Mouse (Mus musculus) ZHBTc4 (cell line): ENCODE measurements around the gene Nrg3.
A peak's percentile ranks its signal among the peaks of the same experiment; 100 is the strongest.

Experiments used
- DNase-seq: peaks from one replicate; pipeline ENCODE4 v3.0.0-alpha.2; 2011; ENCODE audit warnings: low read depth, low spot score

Gene Nrg3

GRCm38 (mm10) chr14:38628862-38629619 is 843.8 kb downstream of the Nrg3 start:
- DNase-seq = no peak

DNA sequence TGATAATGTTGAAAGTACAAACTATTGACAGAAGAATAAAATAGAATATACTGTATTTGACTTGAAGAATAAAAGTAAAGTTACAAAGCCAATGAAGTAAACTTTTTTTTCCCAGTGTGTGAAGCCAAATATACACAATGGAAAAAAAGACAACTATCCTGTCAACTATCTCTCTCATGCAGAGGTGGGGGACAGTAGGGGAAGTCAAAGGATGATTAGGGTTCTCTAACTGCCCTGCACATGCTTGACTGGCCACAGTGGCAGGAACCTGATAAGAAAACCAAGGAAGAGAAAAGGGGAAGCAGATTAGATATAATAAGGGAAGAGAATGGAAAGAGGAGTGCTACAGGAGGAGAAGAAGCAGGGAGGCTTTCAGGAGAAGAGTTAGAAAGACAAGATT is 855.9 kb downstream of the Nrg3 start:
- no peak for DNase-seq

DNA sequence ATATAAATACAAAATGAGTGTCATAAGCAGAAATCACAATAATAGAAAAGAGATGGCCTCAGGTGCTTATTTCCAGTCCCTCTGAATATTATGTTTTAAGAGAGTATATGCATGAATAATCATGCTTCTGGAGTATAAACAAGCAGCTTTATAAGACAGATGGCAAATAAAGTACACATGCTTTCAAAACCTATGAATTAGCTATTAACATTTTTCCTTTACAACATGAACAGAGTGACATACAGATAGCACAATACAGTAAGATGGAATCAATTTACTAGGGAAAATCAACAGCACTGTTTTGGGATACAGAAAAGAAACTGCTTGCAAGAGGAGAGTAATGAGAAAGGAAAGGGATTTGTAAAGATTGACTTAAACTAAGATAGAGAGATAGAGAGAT is 875.2 kb downstream of the Nrg3 start:
- DNase-seq = no peak

DNA sequence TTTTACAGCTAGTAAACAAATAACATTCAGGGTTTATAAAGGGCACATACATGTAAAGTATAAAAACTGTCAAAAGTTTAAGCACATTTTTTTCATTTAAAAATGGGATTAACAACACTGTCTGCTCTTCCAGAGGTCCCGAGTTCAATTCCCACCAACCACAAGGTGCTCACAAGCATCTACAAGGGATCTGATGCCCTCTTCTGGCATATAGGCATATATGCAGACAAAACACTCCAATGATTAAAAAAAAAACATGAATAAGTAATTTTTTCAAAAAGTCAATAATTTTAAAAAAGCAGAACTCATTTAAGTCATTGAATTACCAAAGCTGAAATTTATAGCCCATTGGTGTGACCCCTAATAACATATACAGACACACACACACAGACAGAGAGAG is 878.6 kb downstream of the Nrg3 start:
- DNase-seq = no peak

- DNase-seq = no peak
Measured at GRCm38 (mm10) chr14:38576796-38577195, 896.1 kb downstream of the Nrg3 start.

DNA sequence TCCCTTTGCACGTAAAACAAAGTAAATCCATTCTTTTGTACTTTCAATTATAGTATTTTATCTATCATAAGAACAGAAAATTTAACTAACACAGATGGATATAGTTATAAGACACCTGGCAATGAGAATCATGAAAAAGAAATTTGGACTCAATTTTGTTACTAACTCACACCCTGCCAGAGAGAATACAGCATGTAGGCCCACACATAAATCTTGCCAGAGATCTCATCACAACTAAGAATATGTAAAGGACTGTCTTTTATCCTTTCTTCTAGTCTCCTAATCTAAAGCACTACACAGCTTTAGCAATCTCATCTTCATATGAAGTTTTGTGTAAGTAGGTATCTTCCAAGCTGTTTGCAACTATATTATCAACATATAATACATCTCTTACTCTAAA is 904.7 kb downstream of the Nrg3 start:
- no peak for DNase-seq

DNA sequence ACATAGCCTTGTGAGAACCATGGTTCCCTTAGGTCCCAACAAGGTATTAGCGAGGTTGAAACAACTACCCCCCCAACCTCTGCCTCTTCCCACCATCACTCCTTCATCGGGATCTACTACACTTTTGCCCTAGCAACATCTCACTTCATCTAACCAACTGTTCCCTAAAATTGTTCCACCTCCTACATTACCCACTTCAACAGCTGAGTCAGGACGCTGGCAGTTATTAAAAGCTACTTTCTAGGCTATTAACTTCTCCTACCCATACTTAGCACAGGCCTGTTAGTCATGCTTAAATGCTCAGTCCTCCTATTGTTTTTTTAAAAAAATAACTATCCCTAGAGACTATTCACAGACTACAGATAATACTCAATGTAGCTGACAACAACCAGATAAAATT is 906.7 kb downstream of the Nrg3 start:
- no peak for DNase-seq

- DNase-seq = no peak
Measured at GRCm38 (mm10) chr14:38554636-38555035, 918.3 kb downstream of the Nrg3 start.

DNA sequence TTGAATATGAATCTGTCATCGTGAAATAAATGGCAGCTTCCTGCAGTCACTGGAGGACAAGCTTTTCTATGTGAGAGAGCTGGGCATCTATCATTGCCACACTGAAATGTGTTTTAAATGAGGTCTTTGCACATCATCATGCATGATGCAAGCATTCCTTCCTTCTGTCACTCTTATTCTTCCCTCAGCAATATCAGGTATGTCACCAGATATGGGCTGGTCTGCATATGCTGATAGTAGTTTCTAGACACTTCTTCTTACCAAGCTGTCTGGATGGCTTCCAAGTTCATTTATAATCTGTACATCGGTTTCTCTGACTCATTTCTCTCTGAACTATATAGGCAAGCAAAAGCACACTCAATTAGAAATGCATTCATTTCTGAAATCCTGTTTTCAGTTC is 925.6 kb downstream of the Nrg3 start:
- DNase-seq = no peak

GRCm38 (mm10) chr14:38535181-38535580 is 937.7 kb downstream of the Nrg3 start:
- no peak for DNase-seq

GRCm38 (mm10) chr14:38533495-38533894 is 939.4 kb downstream of the Nrg3 start:
- no peak for DNase-seq

DNA sequence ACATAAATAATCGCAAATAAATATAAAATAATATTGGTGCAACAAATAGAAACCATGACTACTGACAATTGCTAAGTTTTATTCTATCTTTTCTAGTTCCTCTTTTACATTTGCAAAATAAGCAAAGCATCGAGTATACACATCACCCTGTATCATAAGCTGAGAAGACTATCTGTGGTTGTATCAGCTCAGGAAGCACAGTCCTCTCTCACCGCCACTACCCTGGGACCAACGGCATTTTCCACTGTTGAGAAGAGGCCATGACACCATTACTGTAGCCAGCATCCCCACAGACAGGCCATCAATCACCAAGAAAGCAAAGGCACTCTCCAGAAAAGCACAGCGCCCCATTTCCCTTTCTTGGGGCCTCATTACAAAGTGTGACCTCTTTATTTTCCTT is 956.7 kb downstream of the Nrg3 start:
- DNase-seq = no peak

DNA sequence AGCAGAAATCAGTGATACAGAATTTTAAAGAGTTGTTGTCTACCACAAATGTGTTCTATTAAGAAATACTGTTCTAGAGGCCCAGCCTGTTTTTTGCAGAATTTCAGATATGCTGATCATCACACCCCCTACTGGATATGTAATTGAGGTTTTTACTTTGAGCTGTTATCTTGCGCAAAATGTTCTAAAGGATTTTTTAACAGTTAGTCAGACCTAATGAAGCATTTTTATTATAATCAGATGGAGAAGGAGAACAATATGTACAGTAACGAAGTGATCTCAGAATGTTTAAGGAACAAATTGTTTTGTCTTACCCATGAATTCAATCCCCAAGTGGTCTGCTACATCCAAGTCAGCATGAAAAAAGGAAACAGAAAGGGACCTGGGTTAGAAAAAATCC is 963.9 kb downstream of the Nrg3 start:
- DNase-seq = no peak

DNA sequence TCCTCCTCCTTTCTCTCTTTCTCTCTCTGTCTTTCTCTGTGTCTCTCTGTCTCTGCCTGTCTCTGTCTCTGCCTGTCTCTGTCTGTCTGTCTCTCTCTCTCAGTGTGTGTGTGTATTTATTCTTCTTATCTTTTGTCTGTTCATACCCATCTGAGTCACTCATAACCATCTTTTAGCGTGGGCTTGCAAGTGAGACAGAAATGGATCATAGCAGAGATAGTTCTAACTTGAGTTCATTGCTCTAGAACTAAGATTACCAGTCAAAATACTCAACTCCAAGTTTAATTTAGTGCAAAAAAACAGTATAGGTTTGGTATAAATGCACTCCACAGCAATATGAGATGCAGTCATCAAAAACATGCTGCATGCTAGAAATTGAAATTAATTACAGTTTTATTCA is 977.9 kb downstream of the Nrg3 start:
- DNase-seq = no peak

- DNase-seq = no peak
Measured at GRCm38 (mm10) chr14:38447086-38447485, 1025.8 kb downstream of the Nrg3 start.

GRCm38 (mm10) chr14:38444788-38445187 is 1028.1 kb downstream of the Nrg3 start:
- no peak for DNase-seq

GRCm38 (mm10) chr14:38433793-38434589 is 1038.9 kb downstream of the Nrg3 start:
- no peak for DNase-seq

GRCm38 (mm10) chr14:38374660-38375059 is 1098.2 kb downstream of the Nrg3 start:
- no peak for DNase-seq

DNA sequence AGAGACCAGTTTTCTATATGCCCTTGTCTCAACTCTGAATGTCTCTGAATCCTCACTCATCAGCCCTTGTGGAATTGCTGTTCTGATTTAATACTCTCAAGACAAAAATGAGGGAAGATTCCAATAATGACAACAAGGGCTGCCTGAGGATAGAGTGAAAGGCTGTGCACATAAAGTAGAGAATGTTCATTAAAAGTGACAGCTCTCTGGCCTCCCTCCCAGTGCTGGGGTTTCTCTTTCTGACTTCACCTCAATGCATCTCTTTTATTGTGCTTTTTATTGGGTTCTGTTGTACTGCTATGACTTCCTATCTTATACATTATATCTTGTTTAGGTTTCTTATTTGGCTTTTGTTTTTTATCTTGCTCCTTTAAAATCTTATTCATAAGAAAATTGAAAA is 1131.9 kb downstream of the Nrg3 start:
- no peak for DNase-seq

DNA sequence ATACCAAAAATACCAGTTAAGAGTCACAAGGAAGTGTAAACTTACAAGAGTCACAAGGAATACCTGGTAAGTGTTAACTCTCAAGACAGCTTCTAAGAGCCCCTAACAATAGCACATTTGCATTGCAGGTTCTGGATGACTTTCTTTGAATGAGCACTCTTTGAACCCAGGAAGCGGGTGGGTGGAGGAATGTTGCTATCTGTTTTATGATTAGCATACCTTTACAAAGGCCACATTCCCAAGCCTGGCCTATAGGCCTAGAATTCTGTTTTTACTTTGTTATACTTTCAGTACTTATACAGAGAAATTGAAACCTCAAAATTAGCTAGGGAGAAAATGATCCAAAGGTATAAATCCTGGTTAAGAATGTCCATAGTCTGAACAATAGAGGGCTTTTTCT is 1150.0 kb downstream of the Nrg3 start:
- DNase-seq = peak; percentile 52

- peak; percentile 76 for DNase-seq
Measured at GRCm38 (mm10) chr14:38320619-38321340, 1152.1 kb downstream of the Nrg3 start.
